Mouse (Mus musculus): ENCODE data around the gene Nlrp2. TPM values are rescaled to one million over a fixed set of nuclear protein-coding genes. Genes with fewer than 3 reads are reported as not detected.

The Nlrp2 gene
- total RNA-seq (2023), result not detected

GRCm38 (mm10) chr7:5350935-5351334, at the start of gene Nlrp2:
Gene Nlrp2 (minus strand): TSS chr7:5351035.

GRCm38 (mm10) chr7:5350237-5350636, 598 bp downstream of the Nlrp2 start, which contains the start of gene Gm5065:
Gene Gm5065 (plus strand): TSS chr7:5350537.

Other genes starting within 250 kb of the Nlrp2 start
- not detected for gene Rfpl4, start 234.1 kb downstream of the Nlrp2 start, total RNA-seq (2023)
- under 1 TPM in 1 of 2 experiments, not detected in 1; 0.64 TPM for gene Rasl2-9, start 225.1 kb downstream of the Nlrp2 start, total RNA-seq (2023)
- not detected for gene Vmn1r55, start 201.4 kb downstream of the Nlrp2 start, total RNA-seq (2023)
- not detected for gene Vmn1r56, start 154.3 kb downstream of the Nlrp2 start, total RNA-seq (2023)
- gene Vmn1r57, start 132.5 kb downstream of the Nlrp2 start, total RNA-seq (2023), result not detected
- not detected for gene Gm5065, start 498 bp downstream of the Nlrp2 start, total RNA-seq (2023)
- not detected for gene Vmn1r58, start 62.4 kb upstream of the Nlrp2 start, total RNA-seq (2023)
- gene Vmn1r59, start 105.7 kb upstream of the Nlrp2 start, total RNA-seq (2023), result not detected
- not detected for gene Vmn2r28, start 142.9 kb upstream of the Nlrp2 start, total RNA-seq (2023)
- not detected for gene Vmn1r60, start 196.3 kb upstream of the Nlrp2 start, total RNA-seq (2023)